Mouse (Mus musculus): ENCODE measurements at regions not wholly inside any gene's neighbourhood (a gene's known extent, or its start where the extent isn't known, plus 50 kb on each side); places are given as distances from the start of the nearest gene placed in this dataset.

- no peak for DNase-seq
These were observed 107.9 kb downstream of the Oma1 start for GRCm38 (mm10) chr4:103421541-103421951.

DNA sequence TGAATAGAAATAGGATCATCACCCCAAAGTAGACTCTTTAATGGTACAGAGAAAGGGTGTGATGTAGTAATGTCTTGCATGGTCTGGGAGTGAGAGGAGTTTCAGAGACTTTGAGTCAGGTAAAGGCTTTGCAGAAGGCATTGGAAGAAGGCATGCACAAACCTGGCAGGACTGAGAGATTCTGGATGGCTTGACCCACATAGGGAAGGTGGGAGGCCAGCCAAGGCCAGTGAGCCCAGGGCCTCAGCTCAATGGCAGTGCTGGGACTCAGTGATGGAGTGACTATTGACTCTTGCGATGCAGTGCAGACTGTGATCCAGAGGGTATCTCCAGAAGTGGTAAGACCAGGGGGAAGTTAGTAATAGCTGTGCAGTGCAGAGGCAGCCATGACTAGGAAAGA is 127.8 kb downstream of the Oma1 start:
- DNase-seq = peak; percentile 16 to 19

- DNase-seq = no peak
These were observed 128.3 kb downstream of the Oma1 start for GRCm38 (mm10) chr4:103441955-103442354.

DNA sequence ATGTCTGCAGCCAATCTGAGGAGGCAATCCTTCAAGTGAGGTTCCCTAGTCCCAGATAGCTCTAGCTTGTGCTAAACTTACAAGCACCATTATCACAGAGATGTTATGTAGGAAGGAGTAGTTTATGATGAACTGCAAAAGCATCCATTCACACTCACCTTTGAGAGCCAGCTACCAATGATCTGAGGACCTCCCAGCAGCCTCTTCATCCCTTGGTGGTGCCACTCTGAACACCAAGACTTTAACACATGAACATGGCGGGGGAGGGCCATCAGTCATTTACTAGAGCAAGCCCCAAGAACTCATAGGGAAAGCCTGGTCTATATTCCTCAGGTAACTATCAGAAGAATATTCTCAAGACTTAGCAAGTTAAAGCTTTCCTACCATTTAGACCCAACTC is 135.7 kb downstream of the Oma1 start:
- no peak for DNase-seq

DNA sequence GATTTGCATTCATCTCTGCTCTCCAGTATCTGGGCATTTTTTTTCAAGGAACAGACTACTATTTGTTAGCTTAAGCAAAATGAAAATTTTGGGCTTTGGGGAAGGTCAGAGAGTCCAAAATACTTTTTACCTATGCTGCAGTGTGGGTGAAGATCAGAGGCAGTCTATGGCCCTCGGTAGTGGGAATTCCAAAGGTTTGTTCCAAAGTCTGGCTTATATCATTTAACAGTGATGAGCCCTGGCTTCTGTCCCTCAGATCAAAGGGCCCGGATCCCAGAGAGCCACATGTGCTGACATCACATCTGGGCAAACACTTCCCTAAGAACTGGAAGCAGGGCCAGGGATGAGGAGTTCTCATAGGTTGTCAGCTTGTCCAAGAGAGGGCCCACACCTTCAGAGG is 136.5 kb downstream of the Oma1 start:
- no peak for DNase-seq

- DNase-seq = no peak
These were observed 141.8 kb downstream of the Oma1 start for GRCm38 (mm10) chr4:103455458-103455857.

GRCm38 (mm10) chr4:103466019-103466589 is 152.5 kb downstream of the Oma1 start:
- DNase-seq = no peak

DNA sequence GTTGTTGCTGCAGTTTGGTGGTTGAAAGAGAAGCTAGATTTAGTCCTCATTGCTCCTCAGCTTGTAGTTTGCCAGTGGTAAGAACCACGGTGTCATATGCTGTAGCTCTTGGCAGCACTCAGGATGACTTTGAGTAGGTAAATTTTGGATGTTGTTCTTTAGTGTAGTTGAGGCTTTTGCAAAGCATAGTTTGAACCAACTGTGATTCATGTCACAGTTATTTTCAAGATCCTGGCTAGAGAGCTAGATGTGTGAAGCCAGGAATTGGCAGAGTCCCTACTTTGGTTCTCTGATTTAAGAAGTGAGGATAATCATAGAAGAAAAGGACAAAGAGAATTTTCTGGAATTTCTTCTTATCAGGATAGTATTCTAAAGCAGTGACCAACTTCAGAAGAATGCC is 143.6 kb upstream of the Dab1 start:
- DNase-seq = no peak

DNA sequence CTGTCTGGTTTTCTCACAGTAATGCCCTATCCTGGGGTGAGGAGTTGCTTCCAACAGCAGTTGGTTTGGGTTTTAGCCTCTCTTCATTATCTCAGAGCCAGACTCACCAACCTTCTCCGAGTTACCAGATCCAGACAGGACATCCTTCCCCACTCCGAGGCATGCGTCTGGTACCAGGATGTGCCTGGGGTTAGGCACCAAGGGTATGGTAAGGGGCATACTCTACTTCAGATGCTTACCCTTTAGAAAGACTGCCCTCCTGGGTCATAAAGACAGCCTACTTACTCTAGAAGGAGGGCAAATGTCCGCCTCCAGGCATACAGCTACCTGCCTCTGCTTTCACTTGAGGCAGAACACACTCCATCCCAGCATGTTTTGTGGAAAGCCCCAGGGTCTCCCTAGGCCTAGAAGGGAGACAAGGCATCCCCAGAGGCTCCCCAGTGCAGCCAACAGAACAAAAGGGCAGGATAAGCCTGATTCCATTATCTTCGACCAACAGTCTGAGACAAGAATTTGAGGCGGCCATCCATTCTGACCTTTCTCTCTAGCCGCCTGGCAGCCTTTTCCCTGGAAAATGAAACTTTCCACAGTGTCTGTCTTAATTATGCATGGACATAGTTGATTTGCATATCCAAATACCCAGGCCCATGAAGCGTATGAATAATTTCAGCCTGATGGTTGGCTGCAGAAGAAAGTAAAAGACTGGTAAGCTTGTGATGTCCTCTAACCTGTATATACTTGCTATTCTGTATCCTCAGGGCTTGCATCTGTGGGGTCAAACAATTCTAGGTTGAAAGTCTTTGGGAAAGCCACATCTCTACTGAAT is 132.8 kb upstream of the Dab1 start:
- DNase-seq = no peak

DNA sequence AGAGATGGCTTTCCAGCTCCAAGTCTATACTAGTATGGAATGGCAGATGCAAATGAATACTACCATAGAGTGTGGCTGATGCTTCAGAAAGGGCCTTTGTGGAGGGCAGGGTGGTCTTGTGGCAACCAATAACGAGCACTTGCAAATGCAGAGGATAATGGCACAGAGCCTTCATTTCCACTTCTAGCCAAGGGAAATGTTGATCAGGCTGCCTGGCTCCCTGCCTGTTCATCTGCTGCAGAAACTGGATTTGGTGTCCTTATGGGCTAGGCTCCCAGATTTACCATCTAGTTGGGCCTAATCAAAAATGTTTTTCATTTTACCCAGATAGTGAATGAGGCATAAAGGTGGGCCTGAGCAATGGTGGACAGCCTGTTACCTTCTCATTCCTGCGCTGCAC is 110.7 kb upstream of the Dab1 start:
- no peak for DNase-seq

DNA sequence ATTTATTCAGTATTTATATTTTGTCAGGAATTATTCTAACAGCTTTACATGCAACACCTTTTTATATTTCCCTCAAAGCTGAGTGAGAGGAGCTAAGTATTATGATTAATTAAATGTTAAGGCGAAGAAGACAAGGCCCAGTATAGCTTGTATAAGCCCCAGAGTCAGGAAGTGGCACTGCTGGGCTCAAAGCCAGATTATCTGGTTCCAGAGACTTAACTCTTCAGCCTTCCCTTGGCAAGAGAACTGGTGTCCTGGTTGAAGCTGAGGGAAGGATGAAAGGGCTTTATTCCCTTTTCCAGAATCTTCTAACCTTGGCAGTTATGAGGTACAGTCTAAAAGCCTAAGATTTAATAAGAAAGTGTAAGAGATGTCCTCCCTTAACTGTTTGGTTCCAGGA is 106.3 kb upstream of the Dab1 start:
- DNase-seq = no peak

GRCm38 (mm10) chr4:103521870-103522609 is 97.1 kb upstream of the Dab1 start:
- no peak for DNase-seq

DNA sequence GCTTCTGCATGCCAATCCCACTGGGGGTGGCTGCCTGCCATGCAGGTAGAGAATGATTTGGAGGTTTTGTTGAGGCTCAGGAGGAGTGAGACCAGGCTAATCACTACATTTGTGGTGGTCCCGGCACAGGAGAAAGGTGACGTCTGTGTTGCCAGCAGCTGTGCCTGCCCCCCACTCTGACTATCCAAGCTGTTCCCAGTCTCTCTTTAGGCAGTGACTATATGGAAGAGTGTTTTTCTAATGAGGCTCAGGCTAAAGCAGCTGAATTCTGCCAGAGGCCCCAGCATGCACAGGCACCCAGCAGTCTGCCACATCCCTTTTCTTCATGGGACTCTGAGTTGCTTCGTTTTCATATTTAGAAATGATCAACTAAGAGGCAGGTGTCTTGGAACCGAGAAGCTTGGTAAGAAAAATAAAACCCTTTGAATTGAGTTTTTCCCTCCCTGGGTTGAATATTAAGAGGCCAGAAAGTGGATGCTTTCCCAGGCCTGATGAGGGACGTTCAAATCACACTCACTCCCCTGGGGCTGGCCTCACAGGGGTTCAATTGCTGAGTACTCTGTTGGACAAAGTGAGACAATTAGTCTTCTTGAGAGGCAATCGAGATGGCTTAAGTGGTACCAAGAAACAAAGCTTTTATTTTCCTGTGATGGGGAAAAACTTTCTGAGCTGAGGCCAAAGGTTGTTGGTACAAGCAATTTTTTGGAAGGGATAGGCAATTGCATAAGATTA is 82.5 kb upstream of the Dab1 start:
- DNase-seq = no peak

DNA sequence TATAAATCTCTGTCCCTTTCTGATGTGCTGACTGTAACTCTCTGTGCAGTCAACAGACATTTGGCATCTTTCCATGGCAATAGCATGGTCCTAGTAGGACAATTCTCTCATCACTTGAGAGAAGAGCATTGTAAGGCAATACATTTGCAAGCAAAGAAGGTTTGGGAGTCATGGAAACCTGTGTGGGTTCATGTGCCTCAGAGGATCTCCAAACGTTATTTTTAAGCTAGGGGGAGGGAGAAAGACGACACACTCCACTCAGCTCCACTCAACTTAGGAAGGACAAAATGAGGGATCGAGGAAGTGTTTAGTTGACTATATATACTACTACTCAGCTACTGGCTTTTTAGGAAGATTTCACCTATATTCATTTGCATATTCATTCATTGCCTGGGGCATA is 78.2 kb upstream of the Dab1 start:
- DNase-seq = no peak

DNA sequence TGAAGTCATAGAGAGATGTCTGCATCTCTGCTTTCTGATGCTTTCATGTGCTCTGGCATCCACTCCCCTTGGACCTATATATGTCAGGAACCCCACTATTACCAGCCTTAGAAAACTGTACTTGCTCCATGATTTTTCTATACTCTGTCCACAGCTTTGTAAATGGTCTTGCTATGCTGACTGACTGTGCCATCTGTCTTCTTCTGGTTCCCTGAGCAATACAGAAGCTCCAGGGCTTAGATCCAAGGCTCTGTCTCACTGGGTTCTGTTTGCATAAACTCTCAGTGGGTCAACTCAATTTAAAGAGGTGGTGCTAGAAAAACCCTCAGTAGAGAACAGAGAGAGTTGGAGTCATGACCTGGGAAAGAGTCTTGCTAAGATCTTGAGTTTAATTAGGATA is 71.9 kb upstream of the Dab1 start:
- DNase-seq = peak; percentile 32 to 49

DNA sequence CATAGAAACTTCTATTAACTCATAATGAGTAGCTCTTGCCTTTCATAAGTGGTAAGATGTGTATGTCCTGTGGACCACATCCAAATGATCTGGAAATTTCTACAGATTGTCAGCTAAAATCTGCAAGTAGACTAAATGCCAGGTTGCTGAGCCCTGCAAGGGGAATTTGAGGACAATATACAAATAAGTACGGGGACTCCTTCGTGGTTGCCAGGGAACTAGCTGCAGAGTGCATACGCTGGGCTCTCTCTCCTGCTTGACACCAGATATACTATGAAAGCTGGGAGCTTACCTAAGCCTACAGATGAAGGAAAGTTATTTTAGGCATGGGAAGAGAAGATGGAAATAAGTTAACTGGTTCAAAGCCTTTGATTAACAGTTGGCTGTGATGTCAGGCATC is 66.7 kb upstream of the Dab1 start:
- no peak for DNase-seq

- no peak for DNase-seq
These were observed 66.0 kb upstream of the Dab1 start for GRCm38 (mm10) chr4:103553188-103553587.

DNA sequence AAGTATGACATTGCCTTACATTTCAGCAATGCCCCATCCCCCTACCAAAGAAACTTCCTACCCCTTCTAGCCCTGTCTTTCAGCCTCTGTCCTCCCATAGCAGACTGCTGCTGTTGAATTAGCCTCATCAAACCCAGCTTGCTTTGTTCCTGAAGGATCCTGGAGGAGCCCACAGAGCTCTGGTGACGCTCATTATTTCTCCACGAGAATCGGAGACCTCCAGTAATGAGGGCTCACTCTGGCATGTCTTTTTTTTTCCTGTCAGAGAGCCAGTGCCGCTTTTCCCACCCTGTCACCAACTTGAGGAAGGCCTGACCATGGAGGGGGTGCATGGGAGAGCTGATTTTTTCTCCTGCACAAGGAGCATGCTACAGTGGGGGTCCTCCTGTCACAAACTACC is 64.6 kb upstream of the Dab1 start:
- no peak for DNase-seq
